Mouse (Mus musculus): ENCODE measurements at regions not wholly inside any gene's neighbourhood (a gene's known extent, or its start where the extent isn't known, plus 50 kb on each side); places are given as distances from the start of the nearest gene placed in this dataset.

DNA sequence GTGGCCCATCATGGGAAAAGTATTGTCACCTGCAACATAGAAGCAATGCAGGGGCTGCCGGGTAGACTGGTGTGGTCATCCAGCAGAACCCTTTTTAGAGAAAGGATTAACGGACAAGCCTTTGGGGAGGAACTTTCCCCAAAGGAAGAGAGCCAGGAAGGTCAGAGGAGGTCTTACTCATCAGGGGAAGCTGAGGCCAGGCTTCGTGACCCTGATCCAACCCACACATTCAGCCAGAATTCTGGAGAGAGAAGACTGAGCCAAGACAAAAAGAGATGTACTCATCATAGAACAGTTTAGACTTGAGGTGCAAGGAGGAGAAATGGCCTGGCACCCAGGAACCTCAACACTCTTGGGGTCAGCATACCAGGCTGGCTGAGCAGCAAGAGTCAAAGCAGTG is 67.9 kb upstream of the Sh3bp4 start:
- no peak overlapping the region for H3K4me3 ChIP-seq (replicated peaks)
- no peak overlapping the region for H3K27ac ChIP-seq (replicated peaks)
- no peaks in the 10 kb centered on the region for H3K4me1 ChIP-seq (replicated peaks)
- no peak for ATAC-seq (ENCODE audit: insufficient read depth)
- H3K4me2 ChIP-seq = no peak overlapping the region
- 46% methylated on average over 3 of the region's 3 CpGs for WGBS (ENCODE audit: insufficient replicate concordance)
- H3K36me3 ChIP-seq (replicated peaks) = no peaks in the 10 kb centered on the region
- H3K9me3 ChIP-seq (replicated peaks) = no peaks in the 10 kb centered on the region
- no peaks in the 10 kb centered on the region for H3K27me3 ChIP-seq
- H3K9ac ChIP-seq = no peak overlapping the region

GRCm38 (mm10) chr1:89003752-89004151 is 66.5 kb upstream of the Sh3bp4 start:
- H3K9ac ChIP-seq = no peak overlapping the region
- no peaks in the 10 kb centered on the region for H3K27me3 ChIP-seq
- H3K27ac ChIP-seq (replicated peaks) = no peak overlapping the region
- H3K4me1 ChIP-seq (replicated peaks) = no peaks in the 10 kb centered on the region
- no peak for ATAC-seq (ENCODE audit: insufficient read depth)
- H3K4me2 ChIP-seq = no peak overlapping the region
- H3K36me3 ChIP-seq (replicated peaks) = no peaks in the 10 kb centered on the region
- no peak overlapping the region for H3K4me3 ChIP-seq (replicated peaks)
- H3K9me3 ChIP-seq (replicated peaks) = no peaks in the 10 kb centered on the region
- WGBS (ENCODE audit: insufficient replicate concordance) = 46% methylated on average over 2 of the region's 2 CpGs

GRCm38 (mm10) chr1:89007476-89007875 is 62.7 kb upstream of the Sh3bp4 start:
- Histone ChIP-seq H3K27ac (replicated peaks) (no peak overlapping the region), H3K4me3 (replicated peaks) (no peak overlapping the region), H3K4me2 (no peak overlapping the region), H3K9me3 (replicated peaks) (0 out of 2 replicates have a peak, but pooled peaks cover 3% of the 10 kb centered on the region), H3K36me3 (replicated peaks) (no peaks in the 10 kb centered on the region), H3K4me1 (replicated peaks) (no peaks in the 10 kb centered on the region), H3K27me3 (no peaks in the 10 kb centered on the region), H3K9ac (no peak overlapping the region)
- WGBS (ENCODE audit: insufficient replicate concordance) = 77% methylated on average over 7 of the region's 7 CpGs
- ATAC-seq (ENCODE audit: insufficient read depth) = no peak

DNA sequence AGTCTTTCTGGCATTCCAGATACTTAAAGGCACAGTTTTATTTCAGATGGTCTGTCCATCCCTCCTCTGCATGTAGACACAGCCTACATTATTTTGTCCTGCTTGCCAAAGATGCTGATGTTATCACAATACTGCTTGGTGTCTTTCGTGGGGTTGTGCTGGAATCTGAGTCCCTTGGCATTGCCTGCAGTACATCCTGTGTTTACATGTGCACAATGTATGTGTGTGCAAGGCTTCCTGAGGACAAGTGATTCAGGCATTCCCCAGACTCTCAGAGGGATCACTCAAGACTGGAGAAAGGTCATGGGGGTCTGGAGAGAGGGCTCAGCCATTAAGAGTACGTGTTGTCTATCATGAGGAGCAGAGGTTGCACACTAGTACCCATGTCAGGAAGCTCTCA is 60.0 kb upstream of the Sh3bp4 start:
- whole genome bisulfite sequencing (ENCODE audit: insufficient replicate concordance) = 49% methylated on average over 2 of the region's 2 CpGs

DNA sequence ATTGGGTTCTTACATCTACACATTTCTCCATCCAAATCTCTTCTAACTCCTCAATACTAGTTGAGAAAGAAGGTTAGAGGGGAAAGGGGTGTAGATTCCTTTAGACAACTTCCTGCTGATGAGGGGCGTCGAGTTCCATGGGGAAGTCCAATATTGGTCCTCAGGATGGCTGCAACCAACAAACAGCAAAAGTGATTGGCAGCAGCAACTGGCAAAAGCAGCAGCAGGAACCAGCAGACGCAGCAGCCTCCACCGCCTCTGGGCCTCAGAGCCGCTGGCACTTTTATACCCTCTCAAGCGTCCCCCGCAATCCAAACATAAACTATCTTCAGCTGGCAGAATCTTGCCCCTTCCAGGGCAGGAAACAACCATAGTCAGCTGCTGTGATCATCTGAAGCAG is 58.8 kb upstream of the Sh3bp4 start:
- H3K4me1 ChIP-seq (replicated peaks) = no peaks in the 10 kb centered on the region
- H3K9ac ChIP-seq = no peak overlapping the region
- H3K4me2 ChIP-seq = no peak overlapping the region
- H3K36me3 ChIP-seq (replicated peaks) = no peaks in the 10 kb centered on the region
- 0 out of 2 replicates have a peak, but pooled peaks cover 3% of the 10 kb centered on the region for H3K9me3 ChIP-seq (replicated peaks)
- H3K27ac ChIP-seq (replicated peaks) = no peak overlapping the region
- H3K4me3 ChIP-seq (replicated peaks) = no peak overlapping the region
- no peak for ATAC-seq (ENCODE audit: insufficient read depth)
- no peaks in the 10 kb centered on the region for H3K27me3 ChIP-seq
- 68% methylated on average over 7 of the region's 7 CpGs for WGBS (ENCODE audit: insufficient replicate concordance)

More for the DNA sequence above, 60.0 kb upstream of the Sh3bp4 start:
- Histone ChIP-seq H3K9me3 (replicated peaks) (0 out of 2 replicates have a peak, but pooled peaks cover 3% of the 10 kb centered on the region), H3K4me1 (replicated peaks) (no peaks in the 10 kb centered on the region), H3K27ac (replicated peaks) (no peak overlapping the region), H3K27me3 (no peaks in the 10 kb centered on the region), H3K9ac (no peak overlapping the region), H3K4me2 (no peak overlapping the region), H3K36me3 (replicated peaks) (no peaks in the 10 kb centered on the region), H3K4me3 (replicated peaks) (no peak overlapping the region)
- ATAC-seq (ENCODE audit: insufficient read depth) = no peak

GRCm38 (mm10) chr1:89015385-89015784 is 54.8 kb upstream of the Sh3bp4 start:
- ATAC-seq (ENCODE audit: insufficient read depth) = no peak
- H3K27me3 ChIP-seq = no peaks in the 10 kb centered on the region
- no peaks in the 10 kb centered on the region for H3K36me3 ChIP-seq (replicated peaks)
- H3K9ac ChIP-seq = no peak overlapping the region
- no peaks in the 10 kb centered on the region for H3K4me1 ChIP-seq (replicated peaks)
- H3K4me2 ChIP-seq = no peak overlapping the region
- H3K27ac ChIP-seq (replicated peaks) = no peak overlapping the region
- WGBS (ENCODE audit: insufficient replicate concordance) = 38% methylated on average over 12 of the region's 12 CpGs
- no peaks in the 10 kb centered on the region for H3K9me3 ChIP-seq (replicated peaks)
- no peak overlapping the region for H3K4me3 ChIP-seq (replicated peaks)

DNA sequence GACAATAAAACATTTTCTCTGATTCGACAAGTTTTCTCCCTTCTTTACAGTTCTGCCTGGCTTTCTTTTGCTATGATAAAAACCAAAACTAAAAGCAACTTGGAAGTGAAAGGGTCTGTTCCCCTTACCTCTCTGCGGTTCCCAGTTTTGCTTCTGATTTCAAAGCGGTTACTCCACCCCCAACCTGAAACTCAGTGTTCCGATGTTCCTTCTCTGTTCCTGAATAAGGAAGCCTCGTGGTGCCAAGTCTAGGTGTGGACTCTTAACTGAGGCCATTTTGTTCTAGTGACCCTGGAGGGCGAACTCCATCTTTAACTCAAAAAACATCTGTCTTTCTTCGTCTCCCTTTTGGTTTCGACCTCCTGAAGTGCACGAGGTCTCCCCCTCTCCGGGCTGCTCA is 54.4 kb upstream of the Sh3bp4 start:
- no peaks in the 10 kb centered on the region for H3K4me1 ChIP-seq (replicated peaks)
- H3K9me3 ChIP-seq (replicated peaks) = no peaks in the 10 kb centered on the region
- no peak overlapping the region for H3K9ac ChIP-seq
- H3K4me2 ChIP-seq = no peak overlapping the region
- WGBS (ENCODE audit: insufficient replicate concordance) = 51% methylated on average over 10 of the region's 10 CpGs
- H3K4me3 ChIP-seq (replicated peaks) = no peak overlapping the region
- H3K27me3 ChIP-seq = no peaks in the 10 kb centered on the region
- H3K27ac ChIP-seq (replicated peaks) = no peak overlapping the region
- no peak for ATAC-seq (ENCODE audit: insufficient read depth)
- no peaks in the 10 kb centered on the region for H3K36me3 ChIP-seq (replicated peaks)

DNA sequence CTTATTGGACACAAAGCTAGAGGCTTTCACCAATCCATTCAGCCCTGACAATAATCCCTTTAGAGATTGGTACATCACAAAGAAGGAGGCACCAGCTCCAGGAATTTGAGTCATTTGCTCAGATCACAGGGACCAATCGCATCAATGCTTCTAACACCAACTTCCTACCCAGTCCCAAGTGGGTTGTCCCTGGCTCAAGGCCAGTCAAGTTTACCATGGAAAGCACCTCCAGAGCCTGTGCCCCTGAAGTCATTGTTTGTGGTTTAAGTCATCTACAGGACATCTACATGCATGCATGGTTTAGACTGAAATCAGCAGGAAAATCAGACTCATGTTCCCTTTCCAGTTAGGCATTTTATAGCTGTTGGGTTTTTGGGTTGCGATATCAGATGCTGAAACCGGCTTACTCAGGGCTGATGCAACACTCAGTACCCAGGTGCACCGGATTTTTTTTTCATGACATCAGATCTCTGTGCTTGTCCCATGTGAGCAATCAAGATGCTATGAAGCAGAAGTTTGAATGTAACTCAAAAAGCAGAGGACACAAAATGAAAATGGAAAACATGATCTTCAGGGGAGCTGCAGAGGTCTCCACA is 50.3 kb upstream of the Sh3bp4 start:
- Histone ChIP-seq H3K27ac (replicated peaks) (no peak overlapping the region), H3K36me3 (replicated peaks) (no peaks in the 10 kb centered on the region), H3K4me1 (replicated peaks) (no peaks in the 10 kb centered on the region), H3K4me2 (no peak overlapping the region), H3K27me3 (no peaks in the 10 kb centered on the region), H3K9me3 (replicated peaks) (no peaks in the 10 kb centered on the region), H3K4me3 (replicated peaks) (no peak overlapping the region), H3K9ac (no peak overlapping the region)
- 72% methylated on average over 4 of the region's 4 CpGs for WGBS (ENCODE audit: insufficient replicate concordance)
- ATAC-seq (ENCODE audit: insufficient read depth) = no peak

All from liver, embryonic 15.5 days (tissue).